Mouse (Mus musculus) kidney, adult 8-10 months (tissue): ENCODE measurements at regions not wholly inside any gene's neighbourhood (a gene's known extent, or its start where the extent isn't known, plus 50 kb on each side); places are given as distances from the start of the nearest gene placed in this dataset.
A peak's percentile ranks its signal among the peaks of the same experiment; 100 is the strongest.

ENCODE experiments used
- DNase-seq, 2 experiments: peaks; one replicate each; pipeline ENCODE4 v3.0.0; 2022

GRCm38 (mm10) chr3:53393945-53394344 is 69.2 kb downstream of the Nhlrc3 start:
- no peak for DNase-seq

GRCm38 (mm10) chr3:53381704-53382581 is 81.2 kb downstream of the Nhlrc3 start:
- DNase-seq = no peak

- no peak for DNase-seq
These were observed 83.5 kb downstream of the Nhlrc3 start for GRCm38 (mm10) chr3:53379519-53380181.

GRCm38 (mm10) chr3:53376864-53377447 is 86.2 kb downstream of the Nhlrc3 start:
- DNase-seq = no peak

GRCm38 (mm10) chr3:53372887-53373286 is 90.2 kb downstream of the Nhlrc3 start:
- peak; percentile 14 to 19 for DNase-seq

- no peak for DNase-seq
These were observed 91.2 kb downstream of the Nhlrc3 start for GRCm38 (mm10) chr3:53371910-53372309.

- no peak for DNase-seq
These were observed 101.9 kb downstream of the Nhlrc3 start for GRCm38 (mm10) chr3:53361202-53361601.

GRCm38 (mm10) chr3:53353693-53354092 is 109.4 kb downstream of the Nhlrc3 start:
- peak in 1 of 2 experiments; percentile 5 for DNase-seq

GRCm38 (mm10) chr3:53353282-53353681 is 109.8 kb downstream of the Nhlrc3 start:
- DNase-seq = no peak

- no peak for DNase-seq
These were observed 119.5 kb downstream of the Nhlrc3 start for GRCm38 (mm10) chr3:53343638-53344037.

GRCm38 (mm10) chr3:53341304-53342206 is 121.6 kb downstream of the Nhlrc3 start:
- no peak for DNase-seq

GRCm38 (mm10) chr3:53338571-53338970 is 124.6 kb downstream of the Nhlrc3 start:
- DNase-seq = no peak

GRCm38 (mm10) chr3:53334051-53334450 is 129.1 kb downstream of the Nhlrc3 start:
- DNase-seq = peak in 1 of 2 experiments; percentile 2

- no peak for DNase-seq
These were observed 133.6 kb downstream of the Nhlrc3 start for GRCm38 (mm10) chr3:53329528-53329927.

GRCm38 (mm10) chr3:53327424-53327823 is 135.7 kb downstream of the Nhlrc3 start:
- no peak for DNase-seq

- no peak for DNase-seq
These were observed 136.2 kb downstream of the Nhlrc3 start for GRCm38 (mm10) chr3:53326967-53327366.

- DNase-seq = no peak
These were observed 138.1 kb downstream of the Nhlrc3 start for GRCm38 (mm10) chr3:53325080-53325479.

- DNase-seq = no peak
These were observed 138.7 kb downstream of the Nhlrc3 start for GRCm38 (mm10) chr3:53324386-53324785.

GRCm38 (mm10) chr3:53315449-53315848 is 147.7 kb downstream of the Nhlrc3 start:
- DNase-seq = no peak
